Mouse (Mus musculus) colon, adult 2 months (tissue): ENCODE results near the gene Tssk1. TPM values are rescaled to one million over a fixed set of nuclear protein-coding genes. Genes with fewer than 3 reads are reported as not detected.

Source experiments
- polyA plus RNA-seq: library from polyadenylated mRNA; depleted of rRNA; stranded (reverse); fragments of >200 nt; gene quantifications from 2 replicates; pipeline ENCODE4 v1.2.3, GENCODE M21; 2012; rRNA removed

The Tssk1 gene
- polyA plus RNA-seq, result 0.02 and 0.10 TPM in 2 replicates

GRCm38 (mm10) chr16:17893923-17894322 is at the start of gene Tssk1:
Gene Tssk1, plus strand, starts transcription at chr16:17894223.

GRCm38 (mm10) chr16:17891567-17891959 is 2.5 kb upstream of the Tssk1 start, which contains the start of gene Gm20518:
Gene Gm20518, minus strand, starts transcription at chr16:17891671.

DNA sequence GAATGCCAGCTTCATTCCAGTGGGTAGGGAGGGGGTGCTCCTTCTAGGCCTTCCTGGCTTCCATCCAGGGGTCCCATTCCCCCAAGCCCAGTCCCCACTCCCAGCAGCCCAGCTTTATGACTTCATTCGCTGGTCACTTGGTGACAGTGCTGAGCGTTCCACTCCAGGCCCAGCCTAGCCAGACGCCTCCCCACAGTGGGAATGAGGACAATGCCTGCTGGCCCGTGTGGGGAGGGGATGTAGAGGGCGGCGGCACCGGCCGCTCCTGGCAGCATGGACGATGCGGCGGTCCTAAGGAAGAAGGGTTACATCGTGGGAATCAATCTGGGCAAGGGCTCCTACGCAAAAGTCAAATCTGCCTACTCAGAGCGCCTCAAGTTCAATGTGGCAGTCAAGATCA is 4.4 kb downstream of the Tssk1 start, which contains the start of the genes Dgcr2 and Tssk2:
Gene Dgcr2 (minus strand): TSS at position 101 of the 400 bp plus-strand sequence.
Gene Tssk2 (plus strand): TSS at position 176 of the 400 bp plus-strand sequence.

DNA sequence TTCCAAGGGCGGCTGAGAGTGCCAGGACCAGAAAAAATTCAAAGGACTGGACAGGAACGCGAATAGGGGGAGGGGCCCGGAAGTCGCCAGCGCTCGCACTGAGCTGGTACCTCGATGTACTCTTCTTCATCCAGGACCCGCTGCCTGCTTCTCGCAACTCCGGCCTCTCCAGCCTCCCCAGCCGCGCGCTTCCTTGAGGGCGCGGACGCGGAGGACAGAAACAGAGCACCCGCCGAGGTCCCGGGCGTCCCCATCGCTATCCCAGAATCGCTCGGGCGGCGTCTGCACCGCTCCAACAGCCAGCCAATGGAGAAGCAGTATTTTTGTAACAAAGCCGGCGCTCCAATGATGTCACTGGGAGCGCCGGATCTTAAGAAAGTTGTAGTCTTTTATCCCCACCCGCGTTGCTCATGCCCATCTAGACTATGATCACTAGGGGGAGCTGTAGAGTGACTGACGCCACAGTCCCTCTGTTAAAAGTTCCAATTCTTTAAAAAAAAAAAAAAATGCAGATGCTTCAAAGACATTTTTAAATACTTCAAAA is 17.1 kb downstream of the Tssk1 start, which contains the start of gene Ess2:
Gene Ess2 (minus strand): TSS at position 297 of the 544 bp plus-strand sequence.

GRCm38 (mm10) chr16:17914307-17915249 is 20.6 kb downstream of the Tssk1 start, which contains the start of gene Gsc2:
Gene Gsc2, minus strand, starts transcription at chr16:17915059.

GRCm38 (mm10) chr16:17928087-17928580 is 34.1 kb downstream of the Tssk1 start, which contains the start of gene Slc25a1:
Gene Slc25a1, minus strand, starts transcription at chr16:17928219.

Other genes starting within 250 kb of the Tssk1 start
- 1.4 and 2.2 TPM in 2 replicates for gene Ccdc74a, start 247.8 kb upstream of the Tssk1 start, polyA plus RNA-seq
- 133 and 153 TPM in 2 replicates for gene Med15, start 161.3 kb upstream of the Tssk1 start, polyA plus RNA-seq
- gene Klhl22, start 134.6 kb upstream of the Tssk1 start, polyA plus RNA-seq, result 63.7 and 64.9 TPM in 2 replicates
- gene Scarf2, start 96.9 kb upstream of the Tssk1 start, polyA plus RNA-seq, result 60.4 and 61.4 TPM in 2 replicates
- gene B830017H08Rik, start 61.1 kb upstream of the Tssk1 start, polyA plus RNA-seq, result not detected in 2 replicates
- 14.2 and 14.9 TPM in 2 replicates for gene Car15, start 55.9 kb upstream of the Tssk1 start, polyA plus RNA-seq
- 1.9 and 2.5 TPM in 2 replicates for gene Gm20518, start 2.6 kb upstream of the Tssk1 start, polyA plus RNA-seq
- gene Dgcr2, start 4.3 kb downstream of the Tssk1 start, polyA plus RNA-seq, result 156 and 191 TPM in 2 replicates
- gene Tssk2, start 4.4 kb downstream of the Tssk1 start, polyA plus RNA-seq, result not detected in 2 replicates
- 17.4 and 18.7 TPM in 2 replicates for gene Ess2, start 17.1 kb downstream of the Tssk1 start, polyA plus RNA-seq
- gene Gsc2, start 20.8 kb downstream of the Tssk1 start, polyA plus RNA-seq, result not detected in 2 replicates
- gene Slc25a1, start 34.0 kb downstream of the Tssk1 start, polyA plus RNA-seq, result 164 and 192 TPM in 2 replicates
- gene Vpreb2, start 86.2 kb downstream of the Tssk1 start, polyA plus RNA-seq, result not detected in 2 replicates
- 66.8 and 71.8 TPM in 2 replicates for gene Dgcr6, start 158.6 kb downstream of the Tssk1 start, polyA plus RNA-seq
- 26.7 and 29.3 TPM in 2 replicates for gene Prodh, start 196.0 kb downstream of the Tssk1 start, polyA plus RNA-seq
- 25.5 and 39.7 TPM in 2 replicates for gene Rtn4r, start 233.4 kb downstream of the Tssk1 start, polyA plus RNA-seq